Mouse (Mus musculus) kidney, postnatal 14 days (tissue): ENCODE data around the gene Snu13.

Experiments used
- DNase-seq: peaks from one replicate; pipeline ENCODE4 v3.0.0; 2022; ENCODE audit warnings: mixed read lengths

Snu13 gene

DNA sequence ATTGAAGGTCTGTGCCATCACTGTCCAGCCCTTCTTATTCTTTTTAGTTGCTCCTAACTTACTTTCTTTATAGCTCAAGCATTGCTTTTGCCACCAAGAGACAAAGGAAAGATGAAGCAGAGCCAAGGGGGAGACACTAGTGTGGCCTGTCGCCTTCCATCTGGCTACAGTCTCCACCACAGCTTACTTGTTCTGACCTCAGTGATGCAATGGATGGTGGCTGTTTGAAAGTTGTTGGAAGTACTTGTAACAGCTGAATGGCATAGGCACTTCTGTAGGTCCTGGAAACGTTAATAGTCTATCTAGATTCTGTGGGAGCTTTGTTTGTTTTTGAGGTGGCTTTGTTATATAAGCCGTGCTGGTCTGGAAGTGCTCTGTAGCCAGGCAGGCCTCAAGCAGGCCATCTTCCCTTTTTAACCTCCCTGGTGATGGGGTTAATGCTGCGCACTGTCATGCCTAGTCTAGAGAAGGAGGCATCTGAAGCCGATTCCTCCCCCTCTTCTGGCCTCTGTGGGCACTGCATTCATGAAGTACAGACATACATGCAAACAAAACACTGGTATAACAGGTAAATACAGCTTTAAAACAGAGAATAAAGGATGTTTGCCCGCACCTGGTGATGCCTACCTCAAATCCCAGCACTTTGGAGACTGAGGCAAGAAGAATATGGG lies 23.3 kb downstream of the Snu13 start:
- no peak for DNase-seq

GRCm38 (mm10) chr15:82022535-82023088 lies 24.8 kb downstream of the Snu13 start:
- peak; percentile 14 for DNase-seq

DNA sequence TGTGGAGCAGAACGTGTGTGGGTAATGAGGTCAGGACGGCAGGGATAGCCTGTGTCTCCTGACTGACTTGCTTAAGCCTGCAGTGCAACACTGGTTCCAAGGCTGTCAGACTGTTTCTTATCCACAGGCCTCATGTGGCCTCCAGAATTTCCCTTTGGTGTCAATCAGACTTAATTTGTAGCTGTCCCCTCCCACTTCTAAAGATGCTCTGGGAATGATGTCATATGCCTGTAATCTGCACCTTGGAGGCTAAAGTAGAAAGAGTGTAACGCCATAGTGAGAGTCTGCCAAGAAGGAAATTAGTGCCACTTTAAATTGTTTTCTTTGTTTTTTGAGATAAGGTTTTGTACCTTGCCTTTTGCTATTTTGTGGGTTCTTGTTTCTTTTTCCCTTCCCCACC lies 28.1 kb downstream of the Snu13 start:
- DNase-seq = no peak

DNA sequence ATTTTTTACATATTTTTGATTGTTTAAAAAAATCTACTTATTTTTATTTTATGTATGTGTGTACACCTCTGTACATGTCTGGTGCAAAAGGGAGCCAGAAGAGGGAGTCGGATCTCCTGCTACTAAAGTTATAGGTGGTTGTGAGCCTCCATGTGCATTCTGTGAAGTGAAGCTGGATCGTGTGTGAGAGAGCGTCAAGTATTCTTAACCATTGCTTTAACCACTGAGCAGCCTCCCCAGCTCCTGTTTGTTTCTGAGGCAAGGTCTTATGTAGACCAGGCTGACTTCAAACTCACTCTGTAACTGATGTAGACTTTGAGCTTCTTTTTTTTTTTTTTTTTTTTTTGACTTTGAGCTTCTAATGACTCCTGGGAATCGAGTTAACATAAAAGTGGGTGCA lies 29.9 kb downstream of the Snu13 start:
- DNase-seq = no peak

DNA sequence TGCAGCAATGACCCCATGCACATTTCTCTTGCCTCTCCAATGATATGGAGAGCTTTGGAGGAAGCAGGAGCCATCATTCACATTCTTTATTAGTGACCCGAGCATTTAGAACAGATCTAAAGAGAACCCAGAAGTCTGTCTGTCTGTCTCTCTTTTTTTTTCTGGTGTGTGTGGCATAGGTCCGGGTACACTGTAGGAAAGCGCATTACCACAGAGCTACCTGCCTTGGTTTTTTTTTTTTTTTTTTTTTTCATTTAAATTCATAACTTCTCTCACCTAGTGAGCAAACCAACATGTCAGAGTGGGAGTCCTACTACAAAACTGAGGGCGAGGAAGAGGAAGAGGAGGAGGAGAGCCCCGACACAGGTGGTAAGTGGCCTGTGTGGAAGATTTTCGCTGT lies 30.6 kb downstream of the Snu13 start:
- no peak for DNase-seq

DNA sequence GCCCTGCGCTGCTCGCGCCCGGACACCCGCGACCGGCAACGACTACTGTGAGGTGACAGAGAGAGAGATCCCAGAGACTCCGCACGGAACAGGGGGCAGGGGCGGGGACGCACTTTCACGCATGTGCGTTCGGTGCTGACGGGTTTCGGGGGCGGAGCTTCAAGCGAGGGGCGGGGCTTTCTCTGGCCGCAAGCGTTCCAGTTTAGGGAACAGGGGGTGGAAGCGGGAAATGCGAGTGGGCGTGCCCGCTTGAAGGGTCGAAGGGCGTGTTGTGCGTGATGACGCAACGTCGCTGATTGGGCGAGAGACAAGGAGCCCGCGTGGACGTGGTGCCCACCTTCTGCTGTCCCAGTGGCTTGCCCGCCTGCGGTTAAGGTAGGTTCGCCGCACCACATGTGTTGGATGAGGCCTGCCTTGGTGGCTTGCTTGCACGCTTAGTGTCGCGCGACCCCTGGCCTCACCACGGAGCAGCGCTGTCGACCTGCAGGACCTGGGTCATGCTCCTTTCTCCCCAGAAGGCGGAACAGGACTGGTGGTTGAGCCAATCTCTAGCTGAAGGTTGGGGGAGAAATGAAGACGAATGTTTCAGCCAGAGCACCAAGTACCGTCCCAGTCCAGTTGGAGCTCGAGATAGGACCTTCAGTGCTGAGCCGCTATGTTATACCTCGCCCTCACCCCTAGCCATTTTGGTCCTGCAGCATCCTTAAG lies 31.1 kb downstream of the Snu13 start:
- peak; percentile 99 for DNase-seq

DNA sequence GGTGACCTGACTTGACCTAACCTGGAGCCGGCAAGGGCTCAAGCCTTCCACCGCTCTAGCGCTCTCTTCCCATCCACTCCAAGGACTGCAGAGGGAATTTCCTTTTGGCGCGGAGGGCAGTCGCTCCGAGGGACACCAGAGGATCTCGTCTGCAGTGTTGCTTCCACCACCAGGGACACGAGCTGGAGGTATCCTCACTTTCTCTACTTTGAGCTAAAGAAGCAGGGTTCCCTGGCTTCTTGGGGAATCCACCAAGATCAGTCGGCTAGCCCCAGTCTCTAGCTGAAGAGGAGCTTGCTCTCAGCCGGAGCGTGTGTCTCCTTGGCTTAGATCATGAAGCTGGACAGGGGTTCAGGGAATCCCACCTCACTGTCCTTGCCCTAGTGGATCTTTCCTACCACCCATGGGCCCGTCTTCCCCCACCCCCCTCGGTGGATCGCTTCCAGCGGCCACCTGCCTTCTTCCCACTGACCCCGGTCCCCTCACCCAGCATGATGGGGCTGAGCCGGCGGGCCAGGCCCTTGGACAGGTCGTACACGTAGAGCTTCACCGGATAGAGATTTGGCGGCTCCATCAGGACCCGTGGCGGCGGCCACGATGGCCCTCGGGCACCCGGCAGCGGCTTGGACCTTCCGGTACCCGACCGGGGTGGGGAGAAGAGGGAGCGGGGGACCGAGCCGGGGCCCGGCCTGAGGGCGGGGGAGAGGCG lies 31.9 kb downstream of the Snu13 start:
- no peak for DNase-seq

GRCm38 (mm10) chr15:82014745-82015391 lies 32.5 kb downstream of the Snu13 start:
- DNase-seq = peak; percentile 47

DNA sequence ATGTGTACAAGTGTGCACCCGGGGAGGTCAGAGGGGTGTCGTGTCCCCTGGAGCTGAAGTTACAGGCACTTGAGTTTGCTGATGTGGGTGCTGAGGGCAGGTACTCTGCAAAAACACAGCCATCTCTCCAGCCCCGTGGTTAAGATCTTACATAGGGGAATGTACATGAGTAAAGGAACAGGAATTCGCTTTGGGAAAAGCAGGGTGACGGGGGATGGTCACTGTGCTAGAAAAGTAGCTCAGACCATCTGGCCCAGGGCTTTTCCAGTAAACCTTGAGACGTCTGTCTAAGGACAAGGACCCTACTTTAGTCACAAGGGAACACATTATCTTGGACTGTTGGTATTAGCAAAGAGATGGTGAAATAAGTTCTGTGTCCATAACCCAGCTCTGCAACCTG lies 35.5 kb downstream of the Snu13 start:
- no peak for DNase-seq

- no peak for DNase-seq
Measured at GRCm38 (mm10) chr15:82004257-82004656, 43.1 kb downstream of the Snu13 start.

DNA sequence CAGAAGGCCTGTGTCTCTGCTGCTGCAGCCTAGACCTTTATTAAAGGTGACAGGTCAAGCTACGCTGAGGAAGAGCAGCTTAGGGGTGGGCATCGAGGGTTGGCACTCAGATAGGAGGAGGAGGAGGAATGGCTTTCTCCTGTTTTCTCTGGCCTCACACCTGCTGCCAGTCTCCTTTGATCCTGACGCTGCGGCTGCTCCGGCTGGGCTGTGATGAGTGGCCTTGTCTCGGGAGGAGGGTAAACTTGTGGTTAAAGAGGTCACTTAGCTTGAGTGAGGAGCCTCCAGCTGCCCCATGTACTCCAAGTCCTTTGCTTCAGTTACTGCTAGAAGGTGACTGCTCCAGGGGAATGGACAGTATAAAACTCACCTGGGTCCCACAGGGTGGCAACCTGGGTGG lies 53.4 kb downstream of the Snu13 start:
- DNase-seq = no peak

DNA sequence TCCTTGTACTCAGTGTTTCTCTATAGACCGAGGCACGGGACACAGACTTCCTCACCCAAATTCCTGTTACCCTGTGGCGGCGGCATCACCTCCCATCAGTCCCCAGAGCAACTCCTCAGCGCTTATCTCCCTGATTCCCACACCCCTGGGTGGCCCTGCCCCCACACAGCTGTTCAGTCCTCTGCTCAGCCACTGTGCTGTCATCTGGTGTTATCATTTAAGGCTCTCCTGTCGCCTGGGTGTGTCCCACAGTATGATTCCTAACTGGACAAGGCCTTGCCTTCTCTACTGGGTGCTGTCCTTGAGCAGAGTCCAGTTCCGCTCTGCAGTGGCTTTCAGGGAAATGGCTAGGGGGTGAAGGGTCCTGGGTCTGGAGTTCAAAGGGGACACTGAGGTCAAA lies 56.8 kb downstream of the Snu13 start:
- no peak for DNase-seq
